Mouse (Mus musculus): ENCODE measurements around the gene Sfxn5.

DNA sequence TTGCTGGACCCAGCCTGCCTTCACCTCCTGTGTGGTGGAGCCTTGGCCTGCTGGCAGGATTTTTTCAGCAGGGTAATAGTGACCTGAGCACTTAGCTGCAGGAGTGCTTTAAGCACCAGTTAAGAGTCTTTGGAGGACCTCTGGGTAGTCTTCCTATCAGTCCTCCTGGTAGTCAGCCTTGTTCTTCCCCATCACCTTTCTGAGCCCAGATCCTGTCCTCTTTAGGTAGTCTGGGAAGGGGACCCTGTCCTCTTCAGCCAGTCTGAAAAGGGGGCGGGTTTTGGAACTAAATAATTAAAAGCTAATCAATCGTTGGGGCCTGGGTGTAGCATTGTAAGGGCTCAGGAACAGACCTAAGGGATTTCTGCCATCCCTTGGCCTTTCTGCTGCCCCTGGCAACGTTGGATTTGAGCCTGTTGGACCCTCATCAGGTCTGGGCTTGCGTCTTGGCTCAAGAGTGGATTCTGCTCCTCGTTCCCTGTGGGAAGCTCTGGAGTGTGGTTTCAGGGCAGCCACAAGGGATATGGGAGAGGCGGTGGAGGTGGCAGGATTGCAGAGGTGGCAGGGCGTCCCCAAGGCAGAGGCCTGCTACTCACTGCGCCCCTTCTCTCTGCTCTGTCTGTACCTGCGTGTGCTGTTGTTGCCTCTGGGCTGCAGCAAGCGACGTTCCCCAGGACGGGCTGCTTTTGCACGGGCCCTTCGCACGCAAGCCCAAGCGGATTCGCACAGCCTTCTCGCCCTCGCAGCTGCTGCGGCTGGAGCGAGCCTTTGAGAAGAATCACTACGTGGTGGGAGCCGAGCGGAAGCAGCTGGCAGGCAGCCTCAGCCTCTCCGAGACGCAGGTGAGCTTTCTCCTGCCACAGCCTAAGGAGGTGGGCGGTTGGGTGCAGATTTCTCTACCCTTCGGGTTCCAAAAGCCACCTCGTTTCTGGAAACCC is 139.6 kb downstream of the Sfxn5 start:
- no peak for TF ChIP-seq CTCF (IDR thresholded peaks at IDR 0.05; ENCODE audit: extremely low read depth, insufficient read depth, insufficient read length, insufficient replicate concordance)
- no peak for TF ChIP-seq POLR2A (IDR thresholded peaks at IDR 0.05; ENCODE audit: low read depth, low read length)

Data from spleen, adult 2 months (tissue).